Mouse (Mus musculus) CD8-positive naive resting alpha-beta T cell, adult 2 months (primary cell): ENCODE results near the gene Acpp.

Source experiments
- DNase-seq, 2 experiments: peaks; one replicate each; pipeline ENCODE4 v3.0.0; 2022; ENCODE audit warnings: low read depth in 2 of 2, low spot score in 2 of 2

Gene Acpp

DNA sequence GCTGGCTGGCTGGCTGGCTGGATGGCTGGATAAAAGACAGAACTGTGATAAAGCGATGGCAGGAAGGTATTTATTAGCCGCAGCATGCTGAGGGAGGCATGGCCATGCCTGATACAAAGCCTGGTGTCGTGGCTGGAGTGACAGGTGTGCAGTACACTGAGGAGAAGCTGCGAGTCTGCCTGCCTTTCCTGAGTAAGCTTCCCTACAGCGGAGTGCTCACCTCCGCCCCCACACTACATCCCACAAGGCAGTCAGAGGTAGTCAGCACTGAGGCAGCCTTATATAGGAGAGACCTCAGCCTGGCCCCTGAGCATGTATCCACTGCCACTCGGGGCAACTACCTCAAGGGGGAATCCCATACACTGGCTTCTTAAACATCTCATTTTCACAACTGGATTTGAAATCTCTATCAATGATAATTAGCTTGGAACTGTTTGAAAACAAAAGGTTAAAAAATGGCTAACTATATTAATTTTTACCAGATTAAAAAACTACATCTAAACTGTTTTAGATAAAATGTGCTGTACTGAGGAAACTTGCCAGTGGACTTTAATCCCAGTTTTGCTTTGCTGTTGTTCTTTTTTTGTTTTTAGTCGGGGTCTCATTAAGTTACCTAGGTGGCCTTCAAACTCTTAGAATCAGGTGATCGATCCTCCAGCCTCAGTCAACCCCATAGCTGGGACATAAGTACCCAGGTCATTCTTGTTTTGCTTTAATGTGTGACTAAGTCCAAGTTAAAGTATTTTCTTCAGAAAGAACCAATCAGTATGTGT is 83.0 kb downstream of the Acpp start:
- no peak for DNase-seq

DNA sequence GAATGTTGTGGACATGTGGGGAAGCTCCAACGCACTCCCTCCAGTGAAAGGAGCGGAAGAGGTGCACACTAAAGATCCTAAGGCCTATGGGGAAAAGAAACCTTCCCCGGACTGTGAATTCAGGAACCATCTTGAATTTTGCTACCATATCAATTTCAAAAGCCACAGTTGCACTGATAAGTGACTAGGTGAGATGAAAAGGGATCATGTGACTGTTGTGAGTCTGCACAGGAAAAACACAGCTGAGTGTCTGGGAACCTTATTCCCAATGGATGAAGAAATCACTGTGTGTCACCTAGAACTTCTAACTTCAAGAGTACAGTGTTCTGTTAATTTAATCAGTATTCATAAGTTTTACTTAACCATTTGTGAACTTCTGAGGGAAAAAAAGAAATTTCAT is 84.9 kb downstream of the Acpp start:
- no peak for DNase-seq

DNA sequence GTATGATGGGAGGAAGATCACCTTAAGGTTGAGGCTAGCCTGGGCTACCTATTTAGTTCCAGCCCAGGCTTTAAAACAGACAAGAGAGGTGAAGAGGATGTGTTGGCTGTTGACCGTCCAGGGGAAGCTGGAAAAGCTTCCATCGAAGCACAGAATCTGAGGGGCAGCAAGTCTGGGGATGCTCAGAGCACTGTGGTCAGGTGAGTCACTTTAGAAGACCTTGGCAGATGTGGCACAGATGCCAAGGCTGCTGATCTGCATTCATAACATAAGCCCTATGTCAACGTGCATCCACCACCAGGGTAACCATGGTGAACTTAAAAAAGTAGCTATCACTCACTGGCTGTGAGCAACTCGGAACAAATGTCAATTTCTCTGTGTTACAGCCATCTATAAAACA is 85.9 kb downstream of the Acpp start:
- no peak for DNase-seq

DNA sequence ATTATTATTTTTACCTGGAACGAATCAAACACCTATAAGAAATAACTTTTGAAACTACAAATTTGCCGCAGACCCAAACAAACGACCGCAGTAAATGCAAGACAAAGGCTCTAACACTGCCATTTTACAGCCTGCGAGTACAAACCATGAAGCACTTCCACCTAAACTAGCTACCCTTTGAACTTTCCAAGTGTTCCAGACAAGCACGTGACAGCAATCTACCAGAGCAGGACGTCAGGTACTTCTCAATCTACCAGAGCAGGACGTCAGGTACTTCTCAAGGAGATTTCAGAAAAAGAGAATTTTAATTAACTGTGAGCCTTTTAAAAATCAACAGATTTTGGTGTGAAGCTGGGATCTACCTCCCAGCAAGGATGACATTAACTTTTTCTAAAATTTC is 86.4 kb downstream of the Acpp start:
- DNase-seq: no peak

DNA sequence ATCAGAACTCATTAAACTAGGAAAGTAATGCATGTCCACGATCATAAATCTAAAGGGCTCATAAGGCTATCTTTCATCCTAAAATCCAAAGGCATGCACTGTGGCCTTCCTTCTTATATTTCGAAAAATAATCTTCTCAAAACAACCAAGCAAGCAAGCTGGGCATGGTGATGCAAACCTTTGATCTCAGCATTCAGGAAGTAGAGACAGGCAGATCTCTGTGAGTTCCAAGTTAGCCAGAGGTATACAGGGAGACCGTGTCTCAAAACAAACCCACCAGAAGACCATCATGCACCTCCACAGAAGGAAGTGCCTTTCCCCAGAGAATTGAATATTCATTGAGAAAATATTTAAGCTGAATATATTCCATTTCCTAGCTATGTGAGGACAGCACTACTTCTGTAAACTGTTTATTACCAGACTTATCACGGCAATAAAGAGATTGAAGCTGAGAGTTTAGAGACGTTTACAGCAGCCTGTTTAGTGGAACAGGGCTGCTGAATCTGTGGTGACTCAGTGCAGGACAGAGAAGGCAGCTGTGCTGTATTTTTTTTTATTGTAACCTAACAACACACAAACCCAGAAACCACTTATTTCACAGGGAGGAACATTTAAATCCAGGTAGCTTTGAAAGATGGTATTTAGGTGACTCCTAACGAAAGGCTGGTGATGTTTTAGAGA is 90.1 kb downstream of the Acpp start:
- DNase-seq: no peak

DNA sequence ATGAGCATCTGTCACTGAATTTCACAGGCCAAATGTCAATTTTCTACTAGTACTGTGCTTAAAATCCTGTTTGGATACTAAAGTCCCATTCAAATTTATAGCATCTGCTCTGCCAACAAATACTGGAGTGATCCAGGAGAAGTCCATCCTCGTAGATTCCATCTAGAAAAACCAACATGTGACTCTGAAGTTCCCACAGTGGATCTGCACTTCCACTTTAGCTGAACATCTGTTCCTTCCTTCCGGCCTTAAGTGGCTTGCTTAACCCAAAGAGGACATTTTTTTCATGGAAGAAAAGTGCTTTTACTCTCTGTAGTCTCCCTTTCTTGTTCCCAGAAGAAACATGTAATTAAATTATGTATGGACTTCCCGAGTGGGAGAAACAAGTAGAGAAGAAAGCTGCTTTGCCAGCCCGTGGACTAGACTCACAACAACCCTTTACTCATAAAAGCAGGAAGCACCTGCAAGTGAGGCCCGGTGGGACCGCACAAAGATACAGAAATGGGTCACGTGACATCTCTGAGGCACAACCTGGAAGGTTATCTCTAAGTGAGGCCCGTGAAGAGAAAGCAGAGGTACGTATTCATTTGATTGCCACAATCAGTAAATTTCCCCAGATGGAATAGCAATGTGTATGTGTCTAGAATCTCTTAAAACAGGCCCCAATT is 93.6 kb downstream of the Acpp start:
- no peak for DNase-seq

DNA sequence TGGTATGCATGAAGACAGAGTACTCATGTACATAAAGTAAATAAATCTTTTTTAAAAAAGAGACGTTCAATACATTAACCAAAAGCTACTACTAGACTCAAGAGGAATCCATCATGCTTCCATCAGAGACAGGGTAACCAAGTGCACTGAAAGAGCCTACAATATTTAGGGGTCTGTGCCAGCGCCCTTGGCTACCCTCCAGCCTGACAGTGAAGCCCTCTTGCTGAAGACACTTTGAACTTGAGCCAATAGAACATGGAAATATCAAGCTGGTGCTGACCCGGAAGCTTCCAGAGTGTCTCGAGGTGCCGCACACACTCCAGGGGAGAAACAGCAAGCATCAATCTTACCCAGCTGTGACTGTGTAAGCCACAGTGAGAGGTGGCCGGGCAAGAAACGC is 97.4 kb downstream of the Acpp start:
- DNase-seq: no peak

DNA sequence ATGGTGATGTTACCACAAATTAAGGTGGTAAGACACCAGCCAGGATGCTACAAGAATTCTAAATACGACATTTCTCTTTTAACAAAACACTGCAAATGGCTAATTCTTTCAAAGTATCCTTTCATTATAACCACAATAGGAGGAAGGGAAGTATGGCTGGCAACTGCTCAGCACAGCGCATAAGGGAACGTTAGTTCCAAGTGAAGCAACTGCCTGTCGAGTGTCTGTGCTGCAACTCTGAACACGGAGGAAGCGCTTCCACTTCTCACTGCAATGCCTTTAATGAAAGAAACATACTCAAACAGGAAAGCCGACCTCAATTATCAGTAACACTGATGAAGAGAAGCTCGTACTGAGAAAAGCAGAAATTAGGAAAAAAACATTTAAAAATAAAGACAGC is 98.5 kb downstream of the Acpp start:
- no peak for DNase-seq
